Mouse (Mus musculus): ENCODE data around the gene Rarb. TPM values are rescaled to one million over a fixed set of nuclear protein-coding genes. Genes with fewer than 3 reads are reported as not detected.

Rarb gene
- polyA plus RNA-seq, 1 experiment from 2014 or later, result 11.6 TPM

DNA sequence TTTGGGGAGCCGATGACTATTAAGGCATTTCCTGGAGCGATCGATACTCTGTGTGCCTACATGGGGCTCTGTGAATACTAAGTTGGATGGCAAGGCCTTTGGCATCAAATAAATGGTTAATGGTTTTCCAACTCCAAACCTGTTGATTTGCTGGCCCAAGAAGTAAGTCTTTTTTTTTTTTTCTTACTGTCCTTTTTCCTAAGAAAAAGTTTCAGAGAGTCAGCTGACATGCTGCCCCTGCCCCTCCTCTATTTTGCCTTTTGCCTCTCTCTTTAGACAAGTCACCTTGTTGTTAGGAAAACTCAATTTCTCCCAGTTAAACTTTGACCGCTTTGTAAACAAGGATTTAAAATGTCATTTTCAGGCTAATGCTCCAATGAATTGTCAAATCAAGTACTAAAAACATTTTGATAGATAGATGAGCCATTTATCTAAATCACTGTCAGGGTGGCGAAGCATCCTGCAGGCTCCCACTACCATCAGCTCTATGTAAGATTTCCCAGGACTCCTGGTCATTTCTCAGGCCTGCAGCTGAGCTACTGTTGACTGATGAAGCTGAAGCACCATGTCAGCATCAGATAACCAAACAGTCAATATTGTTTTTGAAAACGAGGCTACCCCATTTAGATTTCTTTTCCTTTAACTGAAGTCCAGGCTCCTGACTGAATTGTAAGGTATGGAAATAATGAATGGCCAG is 245.3 kb downstream of the Rarb start:
- Histone ChIP-seq H3K4me2 (peak overlapping the region; percentile 79), H3K4me1 (replicated peaks) (peaks cover 33% of the 10 kb centered on the region), H3K9ac (peak overlapping the region; percentile 77), H3K36me3 (no peaks in the 10 kb centered on the region), H3K9me3 (replicated peaks) (no peaks in the 10 kb centered on the region), H3K4me3 (peak overlapping the region; percentile 73), H3K27ac (peak overlapping the region; percentile 97), H3K27me3 (no peaks in the 10 kb centered on the region)
- no peak for ATAC-seq (replicated peaks; ENCODE audit: insufficient number of reproducible peaks, insufficient read depth, low FRiP score, low read depth)
- 27% methylated on average over 6 of the region's 6 CpGs for WGBS

- H3K4me2 ChIP-seq, result peak overlapping the region; percentile 79
- peak overlapping the region; percentile 54 for H3K27ac ChIP-seq
- ATAC-seq (replicated peaks; ENCODE audit: insufficient number of reproducible peaks, insufficient read depth, low FRiP score, low read depth), result no peak
- H3K9ac ChIP-seq, result peak overlapping the region; percentile 77
- peak overlapping the region; percentile 73 for H3K4me3 ChIP-seq
- H3K36me3 ChIP-seq, result no peaks in the 10 kb centered on the region
- WGBS, result 12% methylated on average over 8 of the region's 8 CpGs
- H3K4me1 ChIP-seq (replicated peaks), result peaks cover 33% of the 10 kb centered on the region
- no peaks in the 10 kb centered on the region for H3K27me3 ChIP-seq
- H3K9me3 ChIP-seq (replicated peaks), result no peaks in the 10 kb centered on the region
Measured at GRCm38 (mm10) chr14:16572755-16573340, 246.1 kb downstream of the Rarb start.

DNA sequence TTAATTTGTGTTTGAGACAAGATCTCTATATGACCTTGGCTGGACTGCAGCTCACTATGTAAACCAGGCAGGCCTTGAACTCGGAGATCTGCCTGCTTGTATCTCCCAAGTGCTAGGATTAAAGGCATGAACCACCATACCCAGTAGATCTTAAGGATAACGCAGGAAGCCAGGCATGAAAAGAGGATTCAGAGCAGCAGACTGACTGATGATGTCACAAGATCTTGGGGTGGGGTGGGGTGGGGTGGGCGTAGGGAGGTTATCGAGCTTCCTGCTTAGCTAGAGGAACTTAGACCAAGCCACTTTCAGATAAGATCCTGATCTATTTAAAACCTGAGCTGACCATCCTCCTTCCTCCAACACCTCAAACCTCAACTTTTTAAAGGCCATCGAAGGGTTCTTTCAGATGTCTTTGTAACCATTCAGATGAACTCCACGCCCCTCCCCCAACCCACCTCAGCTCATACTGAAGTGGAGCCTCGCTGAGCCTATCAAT is 249.4 kb downstream of the Rarb start:
- Histone ChIP-seq H3K27ac (no peak overlapping the region), H3K4me2 (no peak overlapping the region), H3K9ac (no peak overlapping the region), H3K36me3 (no peaks in the 10 kb centered on the region), H3K27me3 (no peaks in the 10 kb centered on the region), H3K9me3 (replicated peaks) (no peaks in the 10 kb centered on the region), H3K4me3 (no peak overlapping the region), H3K4me1 (replicated peaks) (peaks cover 35% of the 10 kb centered on the region)
- ATAC-seq (replicated peaks; ENCODE audit: insufficient number of reproducible peaks, insufficient read depth, low FRiP score, low read depth), result no peak
- 35% methylated on average over 7 of the region's 7 CpGs for WGBS

- no peaks in the 10 kb centered on the region for H3K9me3 ChIP-seq (replicated peaks)
- 48% methylated on average over 1 of the region's 1 CpGs for WGBS
- H3K4me3 ChIP-seq, result no peak overlapping the region
- H3K4me1 ChIP-seq (replicated peaks), result peaks cover 25% of the 10 kb centered on the region
- ATAC-seq (replicated peaks; ENCODE audit: insufficient number of reproducible peaks, insufficient read depth, low FRiP score, low read depth), result no peak
- H3K36me3 ChIP-seq, result no peaks in the 10 kb centered on the region
- H3K27ac ChIP-seq, result no peak overlapping the region
- no peak overlapping the region for H3K9ac ChIP-seq
- H3K27me3 ChIP-seq, result no peaks in the 10 kb centered on the region
- no peak overlapping the region for H3K4me2 ChIP-seq
Measured at GRCm38 (mm10) chr14:16566920-16567319, 252.0 kb downstream of the Rarb start.

- Histone ChIP-seq H3K36me3 (no peaks in the 10 kb centered on the region), H3K9ac (no peak overlapping the region), H3K4me2 (no peak overlapping the region), H3K9me3 (replicated peaks) (no peaks in the 10 kb centered on the region), H3K4me1 (replicated peaks) (peaks cover 28% of the 10 kb centered on the region), H3K27me3 (no peaks in the 10 kb centered on the region), H3K4me3 (no peak overlapping the region), H3K27ac (no peak overlapping the region)
- WGBS, result 68% methylated on average over 2 of the region's 2 CpGs
- ATAC-seq (replicated peaks; ENCODE audit: insufficient number of reproducible peaks, insufficient read depth, low FRiP score, low read depth), result no peak
Measured at GRCm38 (mm10) chr14:16563912-16564311, 255.0 kb downstream of the Rarb start.

- WGBS, result 88% methylated on average over 6 of the region's 6 CpGs
- ATAC-seq (replicated peaks; ENCODE audit: insufficient number of reproducible peaks, insufficient read depth, low FRiP score, low read depth), result no peak
- no peak overlapping the region for H3K4me2 ChIP-seq
- H3K4me3 ChIP-seq, result no peak overlapping the region
- no peaks in the 10 kb centered on the region for H3K36me3 ChIP-seq
- H3K27ac ChIP-seq, result no peak overlapping the region
- no peaks in the 10 kb centered on the region for H3K27me3 ChIP-seq
- H3K9ac ChIP-seq, result no peak overlapping the region
- no peaks in the 10 kb centered on the region for H3K9me3 ChIP-seq (replicated peaks)
- peaks cover 45% of the 10 kb centered on the region for H3K4me1 ChIP-seq (replicated peaks)
Measured at GRCm38 (mm10) chr14:16561496-16562170, 257.3 kb downstream of the Rarb start.

- Histone ChIP-seq H3K4me1 (replicated peaks) (peaks cover 55% of the 10 kb centered on the region), H3K27me3 (no peaks in the 10 kb centered on the region)
- WGBS, result 32% methylated on average over 12 of the region's 12 CpGs
Measured at GRCm38 (mm10) chr14:16559294-16560217, 259.4 kb downstream of the Rarb start.

DNA sequence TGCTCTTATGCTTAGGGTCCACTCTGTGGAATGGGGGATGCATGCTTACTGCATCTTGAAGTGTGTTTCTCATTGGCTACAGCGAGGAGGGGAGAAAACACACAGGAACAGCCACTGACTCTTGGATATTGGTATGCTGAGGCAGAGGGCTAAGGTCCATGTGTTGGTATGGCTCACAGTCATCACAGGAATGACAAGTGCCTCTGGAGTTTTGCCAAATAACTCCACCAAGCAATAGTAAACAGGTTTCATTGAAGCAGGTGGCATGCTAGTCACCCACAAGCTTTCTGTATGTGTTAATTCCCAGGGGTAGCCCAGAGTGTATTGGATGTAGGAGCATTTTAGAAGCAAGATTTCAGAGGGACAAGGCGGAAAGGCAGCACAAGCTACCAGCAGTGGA is 260.9 kb downstream of the Rarb start:
- H3K4me3 ChIP-seq, result no peak overlapping the region
- 58% methylated on average over 2 of the region's 2 CpGs for WGBS
- no peak overlapping the region for H3K4me2 ChIP-seq
- ATAC-seq (replicated peaks; ENCODE audit: insufficient number of reproducible peaks, insufficient read depth, low FRiP score, low read depth), result peak; percentile 42; the same call in 1 of the 2 replicates
- peak overlapping the region; percentile 50 for H3K27ac ChIP-seq
- no peaks in the 10 kb centered on the region for H3K36me3 ChIP-seq
- H3K27me3 ChIP-seq, result no peaks in the 10 kb centered on the region
- H3K9ac ChIP-seq, result no peak overlapping the region
- no peaks in the 10 kb centered on the region for H3K9me3 ChIP-seq (replicated peaks)
- H3K4me1 ChIP-seq (replicated peaks), result peaks cover 66% of the 10 kb centered on the region

More at GRCm38 (mm10) chr14:16559294-16560217, 259.4 kb downstream of the Rarb start:
- Histone ChIP-seq H3K4me3 (no peak overlapping the region), H3K4me2 (no peak overlapping the region), H3K9me3 (replicated peaks) (no peaks in the 10 kb centered on the region), H3K36me3 (no peaks in the 10 kb centered on the region), H3K27ac (peak overlapping the region; percentile 43), H3K9ac (no peak overlapping the region)
- no peak for ATAC-seq (replicated peaks; ENCODE audit: insufficient number of reproducible peaks, insufficient read depth, low FRiP score, low read depth)

- H3K9ac ChIP-seq, result peak overlapping the region; percentile 20; the same call in 1 of the 2 replicates
- H3K4me2 ChIP-seq, result peak overlapping the region; percentile 31; the same call in 1 of the 2 replicates
- no peak overlapping the region for H3K4me3 ChIP-seq
- ATAC-seq (replicated peaks; ENCODE audit: insufficient number of reproducible peaks, insufficient read depth, low FRiP score, low read depth), result peak; percentile 59
- peaks cover 64% of the 10 kb centered on the region for H3K4me1 ChIP-seq (replicated peaks)
- peak overlapping the region; percentile 77 for H3K27ac ChIP-seq
- no peaks in the 10 kb centered on the region for H3K9me3 ChIP-seq (replicated peaks)
- H3K27me3 ChIP-seq, result no peaks in the 10 kb centered on the region
- no peaks in the 10 kb centered on the region for H3K36me3 ChIP-seq
- 20% methylated on average over 12 of the region's 12 CpGs for WGBS
Measured at GRCm38 (mm10) chr14:16554643-16555459, 264.1 kb downstream of the Rarb start.

- H3K9ac ChIP-seq, result no peak overlapping the region; the same call in 1 of the 2 replicates
- 31% methylated on average over 1 of the region's 1 CpGs for WGBS
- H3K36me3 ChIP-seq, result no peaks in the 10 kb centered on the region
- H3K9me3 ChIP-seq (replicated peaks), result no peaks in the 10 kb centered on the region
- no peak overlapping the region for H3K4me3 ChIP-seq
- ATAC-seq (replicated peaks; ENCODE audit: insufficient number of reproducible peaks, insufficient read depth, low FRiP score, low read depth), result no peak
- peaks cover 58% of the 10 kb centered on the region for H3K4me1 ChIP-seq (replicated peaks)
- H3K4me2 ChIP-seq, result 0 out of 2 replicates have a peak overlapping the region, but pooled peaks have one; percentile 31
- peak overlapping the region; percentile 77 for H3K27ac ChIP-seq
- no peaks in the 10 kb centered on the region for H3K27me3 ChIP-seq
Measured at GRCm38 (mm10) chr14:16554319-16554642, 264.7 kb downstream of the Rarb start.

Data from heart, embryonic 15.5 days (tissue).